Mouse (Mus musculus) limb, embryonic 12.5 days (tissue): Measurements from ENCODE around the gene Tmem242. TPM values are rescaled to one million over a fixed set of nuclear protein-coding genes. Genes with fewer than 3 reads are reported as not detected.
"Not testable (repeated sequence)": the region's sequence is repeated elsewhere in the genome, so short reads cannot be mapped to it uniquely, and the experiment has no call there.

Source experiments
- ATAC-seq: fragments of 200-750 bp; cut with Nextera tagmentation; 2 replicates; pipeline ENCODE4 v1.8.0; 2017; ENCODE audit warnings: low read depth, moderate TSS enrichment; ENCODE audit not compliant: insufficient number of reproducible peaks, insufficient read depth, low FRiP score, low TSS enrichment
- H3K27ac ChIP-seq: fragments of 300-500 bp; sonication (generic); 2 replicates; pipeline ENCODE4 v1.5.1; 2016; ENCODE audit warnings: mild to moderate bottlenecking, moderate library complexity
- H3K27me3 ChIP-seq: fragments of 300-500 bp; sonication (generic); 2 replicates; pipeline ENCODE4 v1.6.1; 2016; ENCODE audit warnings: mild to moderate bottlenecking, moderate library complexity
- H3K36me3 ChIP-seq: fragments of 300-500 bp; sonication (generic); 2 replicates; pipeline ENCODE4 v1.6.1; 2016; ENCODE audit warnings: mild to moderate bottlenecking, moderate library complexity
- H3K4me1 ChIP-seq: fragments of 300-500 bp; sonication (generic); replicated peaks from 2 replicates; pipeline ENCODE4 v1.6.1; 2016
- H3K4me2 ChIP-seq: fragments of 300-500 bp; sonication (generic); 2 replicates; pipeline ENCODE4 v1.6.1; 2016; ENCODE audit warnings: mild to moderate bottlenecking, moderate library complexity
- H3K4me3 ChIP-seq: fragments of 300-500 bp; sonication (generic); replicated peaks from 2 replicates; pipeline ENCODE4 v1.5.1; 2016; ENCODE audit warnings: mild to moderate bottlenecking
- H3K9ac ChIP-seq: fragments of 300-500 bp; sonication (generic); replicated peaks from 2 replicates; pipeline ENCODE4 v1.6.1; 2016; ENCODE audit warnings: mild to moderate bottlenecking, moderate library complexity
- H3K9me3 ChIP-seq: fragments of 300-500 bp; sonication (generic); 2 replicates; pipeline ENCODE4 v1.6.1; 2016; ENCODE audit warnings: mild to moderate bottlenecking, moderate library complexity
- WGBS: fragments of 180-500 bp; shearing (Covaris S2); methylation state at CpG from one replicate; pipeline ENCODE4 v1.1.7; 2016; 5-methylcytosine and 5-hydroxymethylcytosine counted together
- polyA plus RNA-seq: library from polyadenylated mRNA; unstranded; fragments of >200 nt; fragmentation: Nextera tagmentation; extraction: Ambion mirVana; gene quantifications from 2 replicates; pipeline ENCODE4 v1.2.1, GENCODE M21; 2016

Tmem242 gene
- polyA plus RNA-seq, 1 experiment from 2014 or later = 153 TPM

- no peak for ATAC-seq
- Histone ChIP-seq H3K27ac (no peak overlapping the region), H3K36me3 (0 out of 2 replicates have a peak, but pooled peaks cover 1% of the 10 kb centered on the region), H3K9ac (no peak overlapping the region), H3K9me3 (no peaks in the 10 kb centered on the region), H3K4me1 (peaks cover 8% of the 10 kb centered on the region), H3K27me3 (peaks cover 3% of the 10 kb centered on the region; the same call in 1 of the 2 replicates), H3K4me3 (no peak overlapping the region), H3K4me2 (no peak overlapping the region)
- WGBS = 66% methylated on average over 3 of the region's 3 CpGs
These were observed 3.2 kb upstream of the Tmem242 start for GRCm38 (mm10) chr17:5443260-5443659.

- 90% methylated on average over 5 of the region's 5 CpGs for WGBS
- H3K36me3 ChIP-seq, H3K9me3 ChIP-seq, H3K27ac ChIP-seq, ATAC-seq, H3K4me2 ChIP-seq, H3K4me1 ChIP-seq, H3K4me3 ChIP-seq, H3K27me3 ChIP-seq, H3K9ac ChIP-seq: not testable (repeated sequence)
These were observed 2.3 kb upstream of the Tmem242 start for GRCm38 (mm10) chr17:5442403-5442802.

- Histone ChIP-seq H3K27me3 (no peaks in the 10 kb centered on the region), H3K4me1 (peaks cover 8% of the 10 kb centered on the region), H3K4me3 (peak overlapping the region; percentile 59), H3K4me2 (peak overlapping the region; percentile 76), H3K36me3 (peaks cover 14% of the 10 kb centered on the region), H3K9me3 (no peaks in the 10 kb centered on the region), H3K9ac (peak overlapping the region; percentile 74), H3K27ac (no peak overlapping the region; the same call in 1 of the 2 replicates)
- 0% methylated on average over 8 of the region's 8 CpGs for WGBS
- peak; percentile 41; the same call in 1 of the 2 replicates for ATAC-seq
These were observed 264 bp downstream of the Tmem242 start for GRCm38 (mm10) chr17:5439831-5440158.

- peak; percentile 49; the same call in 1 of the 2 replicates for ATAC-seq
- 83% methylated on average over 9 of the region's 9 CpGs for WGBS
- Histone ChIP-seq H3K36me3 (peaks cover 43% of the 10 kb centered on the region), H3K4me2 (no peak overlapping the region), H3K4me3 (no peak overlapping the region), H3K9me3 (no peaks in the 10 kb centered on the region), H3K4me1 (no peaks in the 10 kb centered on the region), H3K27me3 (no peaks in the 10 kb centered on the region), H3K27ac (no peak overlapping the region), H3K9ac (no peak overlapping the region)
These were observed 10.3 kb downstream of the Tmem242 start for GRCm38 (mm10) chr17:5429772-5430133.

- H3K27me3 ChIP-seq = no peaks in the 10 kb centered on the region
- no peaks in the 10 kb centered on the region for H3K9me3 ChIP-seq
- H3K4me2 ChIP-seq = no peak overlapping the region
- WGBS = 60% methylated on average over 10 of the region's 10 CpGs
- H3K4me1 ChIP-seq = no peaks in the 10 kb centered on the region
- ATAC-seq = peak; percentile 49
- no peak overlapping the region for H3K4me3 ChIP-seq
- H3K9ac ChIP-seq = no peak overlapping the region
- H3K27ac ChIP-seq = no peak overlapping the region
- peaks cover 44% of the 10 kb centered on the region for H3K36me3 ChIP-seq
These were observed 10.8 kb downstream of the Tmem242 start for GRCm38 (mm10) chr17:5429090-5429771.

GRCm38 (mm10) chr17:5425204-5425603 is 14.9 kb downstream of the Tmem242 start:
- 41% methylated on average over 3 of the region's 3 CpGs for WGBS
- no peaks in the 10 kb centered on the region for H3K27me3 ChIP-seq
- H3K36me3 ChIP-seq = peaks cover 31% of the 10 kb centered on the region
- no peaks in the 10 kb centered on the region for H3K4me1 ChIP-seq
- no peak overlapping the region for H3K9ac ChIP-seq
- no peak overlapping the region for H3K4me2 ChIP-seq
- ATAC-seq = no peak
- no peaks in the 10 kb centered on the region for H3K9me3 ChIP-seq
- H3K4me3 ChIP-seq = no peak overlapping the region
- H3K27ac ChIP-seq = no peak overlapping the region

- Histone ChIP-seq H3K4me2 (no peak overlapping the region), H3K4me3 (no peak overlapping the region), H3K36me3 (peaks cover 37% of the 10 kb centered on the region), H3K27ac (no peak overlapping the region), H3K27me3 (no peaks in the 10 kb centered on the region), H3K4me1 (no peaks in the 10 kb centered on the region), H3K9ac (no peak overlapping the region), H3K9me3 (no peaks in the 10 kb centered on the region)
- WGBS = 86% methylated on average over 8 of the region's 8 CpGs
- no peak for ATAC-seq
These were observed 15.9 kb downstream of the Tmem242 start for GRCm38 (mm10) chr17:5424156-5424555.

GRCm38 (mm10) chr17:5421835-5422234 is 18.2 kb downstream of the Tmem242 start:
- H3K4me2 ChIP-seq = no peak overlapping the region
- H3K4me1 ChIP-seq = no peaks in the 10 kb centered on the region
- H3K36me3 ChIP-seq = peaks cover 53% of the 10 kb centered on the region
- 54% methylated on average over 4 of the region's 4 CpGs for WGBS
- no peak overlapping the region for H3K4me3 ChIP-seq
- H3K27me3 ChIP-seq = no peaks in the 10 kb centered on the region
- no peak overlapping the region for H3K9ac ChIP-seq
- no peak overlapping the region for H3K27ac ChIP-seq
- no peaks in the 10 kb centered on the region for H3K9me3 ChIP-seq
- no peak for ATAC-seq

GRCm38 (mm10) chr17:5419771-5420518 is 20.1 kb downstream of the Tmem242 start:
- Histone ChIP-seq H3K4me1 (no peaks in the 10 kb centered on the region), H3K4me2 (no peak overlapping the region), H3K4me3 (no peak overlapping the region), H3K9me3 (no peaks in the 10 kb centered on the region), H3K27ac (no peak overlapping the region), H3K36me3 (peaks cover 49% of the 10 kb centered on the region), H3K9ac (no peak overlapping the region), H3K27me3 (no peaks in the 10 kb centered on the region)
- WGBS = 84% methylated on average over 6 of the region's 6 CpGs
- ATAC-seq = no peak

GRCm38 (mm10) chr17:5419056-5419455 is 21.0 kb downstream of the Tmem242 start:
- whole genome bisulfite sequencing = 86% methylated on average over 9 of the region's 9 CpGs
- no peak for ATAC-seq

GRCm38 (mm10) chr17:5418545-5418944 is 21.5 kb downstream of the Tmem242 start, which contains the start of gene Ldhal6b:
Ldhal6b (minus strand) TSS chr17:5418767.
- no peak within 1 kb of the TSS for H3K9ac ChIP-seq
- 96% methylated on average over 11 of the region's 11 CpGs for WGBS
- H3K9me3 ChIP-seq = no peaks in the 10 kb centered on the region
- no peak within 1 kb of the TSS for H3K4me3 ChIP-seq
- ATAC-seq = no peak
- no peaks in the 10 kb centered on the region for H3K4me1 ChIP-seq
- H3K36me3 ChIP-seq = peaks cover 47% of the 10 kb centered on the region
- no peak within 1 kb of the TSS for H3K4me2 ChIP-seq
- H3K27me3 ChIP-seq = no peaks in the 10 kb centered on the region
- no peak within 1 kb of the TSS for H3K27ac ChIP-seq

More at GRCm38 (mm10) chr17:5419056-5419455, 21.0 kb downstream of the Tmem242 start:
- H3K9me3 ChIP-seq = no peaks in the 10 kb centered on the region
- no peaks in the 10 kb centered on the region for H3K27me3 ChIP-seq
- no peaks in the 10 kb centered on the region for H3K4me1 ChIP-seq
- no peak overlapping the region for H3K4me3 ChIP-seq
- H3K9ac ChIP-seq = no peak overlapping the region
- no peak overlapping the region for H3K4me2 ChIP-seq
- H3K36me3 ChIP-seq = peaks cover 47% of the 10 kb centered on the region
- H3K27ac ChIP-seq = no peak overlapping the region
